Mouse (Mus musculus) heart, postnatal 0 days (tissue): ENCODE data around the gene Gm49395. TPM values are rescaled to one million over a fixed set of nuclear protein-coding genes. Genes with fewer than 3 reads are reported as not detected.

Source experiments
- ATAC-seq: fragments of 200-750 bp; cut with Nextera tagmentation; 2 replicates; pipeline ENCODE4 v1.8.0; 2017; ENCODE audit warnings: low read depth, moderate number of reproducible peaks, moderate library complexity; ENCODE audit not compliant: insufficient read depth
- DNase-seq: peaks from one replicate; pipeline ENCODE4 v3.0.0-alpha.2; 2016; ENCODE audit warnings: low spot score
- H3K27ac ChIP-seq: fragments of 300-500 bp; sonication (generic); 2 replicates; pipeline ENCODE4 v1.5.1; 2014; ENCODE audit warnings: low read depth, mild to moderate bottlenecking
- H3K27me3 ChIP-seq: fragments of 300-500 bp; sonication (generic); 2 replicates; pipeline ENCODE4 v1.6.1; 2014; ENCODE audit warnings: low read length, mixed read lengths; ENCODE audit not compliant: control insufficient read depth, insufficient read depth
- H3K36me3 ChIP-seq: fragments of 300-500 bp; sonication (generic); replicated peaks from 2 replicates; pipeline ENCODE4 v1.6.1; 2014; ENCODE audit warnings: low read length, mixed read lengths; ENCODE audit not compliant: control insufficient read depth, insufficient read depth
- H3K4me1 ChIP-seq: fragments of 300-500 bp; sonication (generic); 2 replicates; pipeline ENCODE4 v1.6.1; 2014; ENCODE audit warnings: antibody characterized with exemption; ENCODE audit not compliant: control insufficient read depth, insufficient read depth
- H3K4me2 ChIP-seq: fragments of 300-500 bp; sonication (generic); 2 replicates; pipeline ENCODE4 v1.6.1; 2014; ENCODE audit warnings: low read depth, mild to moderate bottlenecking, low read length, moderate library complexity
- H3K4me3 ChIP-seq: fragments of 300-500 bp; sonication (generic); 2 replicates; pipeline ENCODE4 v1.5.1; 2014; ENCODE audit warnings: low read depth, low read length
- H3K9ac ChIP-seq: fragments of 300-500 bp; sonication (generic); replicated peaks from 2 replicates; pipeline ENCODE4 v1.6.1; 2014; ENCODE audit warnings: low read depth, low read length, mixed read lengths
- H3K9me3 ChIP-seq: fragments of 300-500 bp; sonication (generic); replicated peaks from 2 replicates; pipeline ENCODE4 v1.6.1; 2016; ENCODE audit warnings: low read length; ENCODE audit not compliant: control insufficient read depth
- CTCF ChIP-seq: IDR thresholded peaks from 2 replicates; pipeline ENCODE4 v1.5.1; 2016; ENCODE audit warnings: antibody characterized with exemption, control low read depth, low read depth
- EP300 ChIP-seq: IDR thresholded peaks from 2 replicates; pipeline ENCODE4 v1.6.1; 2016; ENCODE audit warnings: antibody characterized with exemption, low read depth
- WGBS: fragments of 180-500 bp; shearing (Covaris S2); extraction: QIAGEN DNeasy Blood & Tissue Kit; methylation state at CpG from one replicate; pipeline ENCODE4 v1.1.7; 2014; 5-methylcytosine and 5-hydroxymethylcytosine counted together
- polyA plus RNA-seq: library from polyadenylated mRNA; unstranded; fragments of >200 nt; fragmentation: Nextera tagmentation; extraction: Ambion mirVana; gene quantifications from 2 replicates; pipeline ENCODE4 v1.2.1, GENCODE M21; 2015
- total RNA-seq: library from RNA; depleted of rRNA; stranded (reverse); fragments of >200 nt; gene quantifications from 2 replicates; pipeline ENCODE4 v1.2.3, GENCODE M21; 2014; ENCODE audit warnings: low replicate concordance; rRNA removed

Gene Gm49395
- total and polyA plus RNA-seq, 2 experiments from 2014 or later = 8.8 to 24.8 TPM

DNA sequence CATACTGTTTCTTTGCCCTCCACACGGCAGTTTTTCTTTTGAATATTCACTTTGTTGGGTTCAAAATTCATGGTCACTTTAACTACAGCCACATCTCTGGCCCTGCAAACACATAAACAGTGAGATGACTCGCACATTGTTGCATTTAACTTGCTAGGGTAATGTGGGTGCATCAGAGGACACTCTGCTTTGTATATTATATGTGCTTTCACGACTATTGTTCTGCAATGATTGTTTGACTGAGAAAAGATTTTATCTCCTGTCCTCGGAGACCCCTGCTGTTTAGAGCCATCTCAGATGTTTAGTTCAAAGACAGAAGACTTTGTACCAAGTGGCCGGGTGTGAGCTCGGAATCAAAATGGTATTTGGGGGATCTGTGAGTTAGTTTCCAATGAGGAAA lies 114.1 kb downstream of the Gm49395 start:
- ATAC-seq = no peak
- no peak overlapping the region for H3K4me3 ChIP-seq
- DNase-seq = no peak
- TF ChIP-seq CTCF (no peak), EP300 (no peak)
- no peak overlapping the region for H3K4me2 ChIP-seq
- H3K9ac ChIP-seq = no peak overlapping the region
- no peaks in the 10 kb centered on the region for H3K9me3 ChIP-seq
- H3K4me1 ChIP-seq = 0 out of 2 replicates have a peak, but pooled peaks cover 3% of the 10 kb centered on the region
- no peaks in the 10 kb centered on the region for H3K27me3 ChIP-seq
- peak overlapping the region; percentile 31; the same call in 1 of the 2 replicates for H3K27ac ChIP-seq
- 64% methylated on average over 6 of the region's 6 CpGs for WGBS
- H3K36me3 ChIP-seq = peaks cover 65% of the 10 kb centered on the region

DNA sequence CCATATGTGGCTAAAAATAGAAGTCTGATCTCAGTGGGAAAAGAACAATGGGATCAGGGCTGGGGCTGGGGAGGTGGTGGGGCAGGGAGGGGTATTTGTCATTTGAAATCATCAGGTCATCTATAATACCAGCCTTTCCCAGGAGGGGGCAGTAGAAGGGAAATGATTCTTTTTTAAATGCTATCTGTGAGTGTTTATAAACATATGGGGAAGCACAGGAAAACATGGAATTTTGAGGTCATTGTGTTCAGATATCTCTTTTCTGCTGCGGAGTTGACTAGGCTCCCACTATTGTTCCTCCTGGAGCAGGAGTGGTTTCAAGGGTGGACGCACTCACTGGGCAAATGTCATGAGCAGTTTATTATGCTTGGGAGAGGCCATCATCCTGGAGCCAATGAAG lies 114.6 kb downstream of the Gm49395 start:
- Histone ChIP-seq H3K4me1 (no peaks in the 10 kb centered on the region), H3K4me2 (no peak overlapping the region), H3K4me3 (no peak overlapping the region), H3K36me3 (peaks cover 61% of the 10 kb centered on the region), H3K9me3 (no peaks in the 10 kb centered on the region), H3K9ac (no peak overlapping the region), H3K27me3 (no peaks in the 10 kb centered on the region), H3K27ac (no peak overlapping the region)
- 29% methylated on average over 2 of the region's 2 CpGs for WGBS
- DNase-seq = peak; percentile 67
- no peak for TF ChIP-seq EP300
- TF ChIP-seq CTCF = peak; percentile 46
- ATAC-seq = peak; percentile 61

Other genes with a start within 250 kb of the Gm49395 start
- 1.6 and 2.3 TPM in 2 replicates for gene Itga2, start 169.8 kb downstream of the Gm49395 start, total RNA-seq
- 1.2 and 2.0 TPM in 2 replicates for gene Itga2, start 169.8 kb downstream of the Gm49395 start, polyA plus RNA-seq
- 25.7 and 30.2 TPM in 2 replicates for gene Pelo, start 11.7 kb downstream of the Gm49395 start, total RNA-seq
- 7.1 and 7.8 TPM in 2 replicates for gene Pelo, start 11.7 kb downstream of the Gm49395 start, polyA plus RNA-seq
- 41.5 and 55.6 TPM in 2 replicates for gene Itga1, start within 50 bp of the Gm49395 start, total RNA-seq
- 13.7 and 16.7 TPM in 2 replicates for gene Itga1, start within 50 bp of the Gm49395 start, polyA plus RNA-seq